Mouse (Mus musculus) right cerebral cortex, postnatal 10 days (tissue): ENCODE data around the gene Cry2.
A peak's percentile ranks its signal among the peaks of the same experiment; 100 is the strongest.
"Not testable (repeated sequence)": the region's sequence is repeated elsewhere in the genome, so short reads cannot be mapped to it uniquely, and the experiment has no call there.

Source experiments
- DNase-seq, 2 experiments: peaks; one replicate each; pipeline ENCODE4 v3.0.0; 2021; ENCODE audit warnings: low spot score in 2 of 2

Cry2 gene

DNA sequence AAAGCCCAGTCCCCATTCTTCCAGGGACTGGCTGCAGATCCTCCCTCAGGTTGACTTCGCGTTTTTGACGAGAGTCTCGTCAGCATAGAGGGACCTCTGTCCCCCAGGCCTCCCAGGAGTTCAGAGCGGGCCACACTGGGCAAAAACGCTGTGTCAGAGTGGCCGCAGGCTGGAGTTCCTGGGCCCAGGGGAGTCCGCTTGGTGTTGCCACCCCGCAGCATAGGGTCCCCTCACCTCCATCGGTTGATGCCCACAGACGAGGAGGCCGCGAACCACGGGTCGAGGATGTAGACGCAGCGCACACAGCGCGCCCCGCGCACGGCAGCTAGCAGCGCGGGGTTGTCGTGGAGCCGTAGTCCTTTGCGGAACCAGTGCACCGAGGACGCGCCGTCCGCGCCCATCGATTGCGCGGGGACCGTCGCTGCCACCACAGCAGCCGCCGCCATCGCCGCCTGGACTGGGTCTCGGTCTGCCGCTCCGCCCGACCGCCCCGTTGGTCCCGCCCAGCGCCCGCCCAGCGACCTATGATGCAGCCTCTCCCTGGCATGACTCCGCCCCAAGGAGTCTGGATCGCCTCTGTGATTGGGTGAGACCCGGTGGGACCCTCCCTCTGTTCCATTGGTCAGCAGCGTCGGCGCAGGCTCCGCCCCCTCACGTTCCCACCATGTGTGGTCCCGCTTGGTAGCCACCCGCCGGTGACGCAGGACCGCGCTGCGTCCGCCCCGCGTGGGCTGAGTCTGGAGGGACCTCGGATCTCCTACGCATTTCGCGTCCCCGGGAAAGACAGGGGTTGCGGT lies at the start of gene Cry2:
Cry2 (minus strand) TSS at position 466 of the 797 bp plus-strand sequence.
- DNase-seq: peak; percentile 99

- no peak for DNase-seq
These were observed 49.7 kb upstream of the Cry2 start for GRCm38 (mm10) chr2:92483505-92483904.

DNA sequence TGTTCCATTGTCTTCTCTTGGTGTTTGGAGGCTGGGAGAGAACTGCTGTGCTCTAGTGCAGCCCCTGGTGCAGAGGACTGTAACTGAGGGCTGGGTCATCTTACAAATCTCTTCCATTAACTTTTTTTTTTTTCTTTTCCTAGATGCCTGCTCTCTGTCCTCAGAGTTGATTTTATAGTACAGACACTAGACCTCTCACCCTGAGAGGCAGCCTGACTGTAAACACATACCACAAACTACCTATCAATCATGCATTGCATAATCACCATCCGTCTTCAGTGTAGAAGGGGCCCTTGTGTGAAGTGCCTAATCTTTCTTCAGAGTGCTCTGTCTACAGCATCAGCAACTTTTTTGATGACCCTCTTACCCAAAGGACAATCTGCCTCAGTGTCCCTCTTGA lies 48.7 kb upstream of the Cry2 start:
- DNase-seq: no peak

DNA sequence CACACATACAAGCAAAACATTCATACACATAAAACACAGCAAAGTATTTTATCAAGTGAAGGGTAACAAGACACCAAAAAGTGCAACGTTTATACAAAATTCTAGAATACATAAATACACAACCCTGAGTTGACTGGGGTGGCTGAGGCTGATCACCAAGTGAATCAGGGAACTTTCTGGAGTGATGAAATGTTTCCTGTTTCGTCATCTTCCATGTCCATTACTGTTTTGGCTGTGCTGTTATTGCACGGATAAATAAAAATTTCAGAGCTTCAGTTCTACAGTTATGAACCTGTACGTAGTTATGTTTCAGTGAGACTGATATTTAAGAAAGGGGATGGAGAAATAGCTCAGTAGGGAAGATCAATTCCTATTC lies 44.5 kb upstream of the Cry2 start:
- DNase-seq: no peak

DNA sequence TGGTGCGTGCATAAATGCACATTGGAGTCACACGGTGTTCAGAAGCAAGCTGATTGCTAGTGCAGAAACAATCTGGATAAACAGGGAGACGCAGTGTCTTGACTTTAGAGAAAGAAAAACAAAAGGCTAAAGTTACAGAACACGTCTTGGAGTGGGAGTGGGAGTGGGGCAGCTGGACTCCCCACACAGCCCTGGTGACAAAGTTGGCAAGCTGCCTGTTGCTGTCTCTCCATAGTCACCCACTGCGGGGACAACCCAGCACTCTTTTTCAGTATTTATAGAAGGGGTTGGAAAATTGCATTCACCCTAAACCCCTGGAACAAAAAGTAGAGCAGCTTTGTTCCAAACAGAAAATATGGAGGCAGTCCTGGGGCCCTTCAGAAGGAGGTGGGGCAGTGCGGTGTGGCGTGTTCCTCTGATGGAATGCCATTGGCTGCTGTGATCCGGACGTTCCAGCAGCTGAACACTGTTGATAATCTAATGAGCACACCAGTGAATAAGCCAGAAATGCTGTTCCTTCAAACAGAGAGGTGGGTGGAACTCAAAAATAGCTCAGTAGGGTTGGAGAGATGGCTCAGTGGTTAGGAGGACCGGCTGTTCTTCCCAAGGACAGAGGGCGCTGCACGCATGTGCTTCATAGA lies 43.9 kb upstream of the Cry2 start:
- DNase-seq: peak in 1 of 2 experiments; percentile 50

DNA sequence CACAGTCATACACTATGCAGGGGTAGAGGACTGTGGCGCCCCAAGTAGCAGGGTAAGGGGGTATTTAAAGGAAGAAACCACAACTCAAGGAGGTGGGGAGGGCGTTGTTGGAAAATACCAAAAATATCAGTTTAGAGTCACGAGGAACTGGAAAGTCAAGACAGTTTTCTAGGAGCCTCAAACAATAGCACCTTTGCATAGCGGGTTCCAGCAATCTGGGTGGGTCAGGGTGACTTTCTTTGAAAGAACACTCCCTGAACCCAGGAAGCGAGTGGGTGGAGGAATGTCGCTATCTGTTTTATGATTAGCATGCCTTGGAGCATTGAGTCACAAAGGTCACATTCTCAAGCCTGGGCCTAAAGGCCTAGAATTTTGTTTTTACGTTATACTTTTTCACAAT lies 42.7 kb upstream of the Cry2 start:
- DNase-seq: not testable (repeated sequence)

GRCm38 (mm10) chr2:92475711-92476110 lies 41.9 kb upstream of the Cry2 start:
- DNase-seq: no peak

GRCm38 (mm10) chr2:92474920-92475319 lies 41.1 kb upstream of the Cry2 start:
- no peak for DNase-seq

DNA sequence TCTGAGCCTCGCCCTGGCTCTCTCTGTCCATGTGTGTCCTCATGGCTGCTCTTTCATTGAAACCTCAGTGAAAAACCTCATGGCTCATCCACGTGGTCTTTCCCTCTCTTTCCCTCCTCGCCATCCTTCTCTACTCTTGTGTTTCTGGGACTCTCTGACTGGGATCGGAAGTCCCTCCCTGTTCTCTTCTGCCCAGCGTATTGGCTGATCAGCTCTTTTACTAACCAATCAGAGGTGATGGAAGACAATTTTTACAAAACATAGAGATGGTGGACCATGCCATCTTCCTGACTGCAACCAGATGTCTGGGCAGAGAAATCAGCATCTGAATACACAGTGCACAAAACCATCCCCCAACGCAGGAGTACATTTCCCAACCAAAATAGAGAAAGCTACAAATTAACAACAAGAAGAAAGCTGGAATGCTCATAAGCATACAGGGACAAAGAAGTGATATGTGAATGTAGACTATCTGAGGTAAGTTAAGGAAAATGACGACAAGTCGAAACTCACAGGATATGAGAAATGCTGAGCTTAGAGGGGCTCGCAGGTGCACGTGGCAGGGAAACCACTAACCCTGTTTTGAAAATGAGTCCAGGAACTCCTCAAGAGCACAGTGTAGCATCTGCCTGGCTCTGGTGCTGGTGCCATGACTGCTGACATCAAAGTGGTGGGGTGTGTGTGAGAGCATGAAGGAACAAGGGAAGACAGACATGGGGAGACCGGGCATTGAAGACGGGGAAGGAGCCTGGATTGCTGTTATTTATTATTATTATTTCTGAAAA lies 38.2 kb upstream of the Cry2 start:
- DNase-seq: no peak

GRCm38 (mm10) chr2:92464690-92465089 lies 30.8 kb upstream of the Cry2 start:
- no peak for DNase-seq

DNA sequence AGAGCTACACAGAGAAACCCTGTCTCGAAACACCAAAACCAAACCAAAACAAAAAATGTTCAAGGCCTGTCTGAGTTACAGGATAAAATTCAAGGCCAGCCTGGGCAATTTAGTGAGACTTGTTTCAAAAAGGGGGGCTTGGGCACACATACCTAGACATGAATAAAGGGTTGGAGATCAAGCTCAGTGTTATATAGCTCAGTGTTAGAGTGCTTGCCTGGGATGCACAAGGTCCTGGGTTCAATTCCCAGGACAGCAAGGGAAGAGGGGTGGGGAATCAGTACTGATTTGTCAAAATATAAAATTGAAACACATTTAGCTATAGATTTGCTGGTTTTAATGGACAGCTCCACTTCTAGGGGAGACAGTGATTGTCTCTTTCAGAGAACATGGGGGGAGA lies 27.4 kb upstream of the Cry2 start:
- DNase-seq: no peak

DNA sequence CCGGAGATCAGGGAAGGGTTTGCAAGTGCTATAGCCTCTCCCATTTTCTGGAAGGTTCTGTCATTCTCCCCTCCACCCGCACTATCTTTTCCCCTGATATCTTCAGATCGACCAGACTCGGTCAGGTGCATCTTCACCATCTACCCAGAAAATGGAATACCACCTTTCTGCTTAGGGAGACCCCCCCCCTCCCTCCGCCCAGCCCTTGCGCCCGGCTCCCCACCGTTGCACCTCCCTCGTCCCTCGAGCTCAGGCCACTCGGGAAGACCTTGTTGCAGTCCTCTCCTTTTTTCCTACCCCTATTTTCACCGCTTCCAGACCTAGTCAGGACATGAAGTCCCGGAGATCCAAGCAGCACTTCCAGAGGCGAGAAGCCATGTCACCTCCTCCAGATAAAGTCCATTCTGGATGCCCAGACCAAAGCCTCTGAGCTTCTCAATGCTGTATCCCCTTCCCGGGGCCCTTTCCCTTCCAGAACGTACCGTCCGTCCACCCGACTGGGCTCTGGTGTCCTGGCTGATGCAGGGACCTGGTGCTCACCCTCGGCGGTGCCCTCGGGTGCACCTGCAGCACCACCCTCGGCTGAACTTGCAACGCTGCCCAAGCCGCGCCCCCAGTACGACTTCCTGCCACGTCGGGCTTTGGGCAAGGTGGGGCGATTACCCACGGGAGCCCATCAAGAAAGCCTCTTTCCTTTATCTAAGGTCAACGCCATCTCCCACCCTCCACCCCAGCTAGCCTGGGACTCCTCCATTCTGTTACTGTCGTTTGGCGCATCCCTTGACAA lies 26.3 kb upstream of the Cry2 start, which contains the start of gene Slc35c1:
Slc35c1 (minus strand) TSS at position 618 of the 787 bp plus-strand sequence.
- DNase-seq: peak in 1 of 2 experiments; percentile 44

- DNase-seq: peak; percentile 87 to 89
These were observed 25.5 kb upstream of the Cry2 start for GRCm38 (mm10) chr2:92459141-92459920.

DNA sequence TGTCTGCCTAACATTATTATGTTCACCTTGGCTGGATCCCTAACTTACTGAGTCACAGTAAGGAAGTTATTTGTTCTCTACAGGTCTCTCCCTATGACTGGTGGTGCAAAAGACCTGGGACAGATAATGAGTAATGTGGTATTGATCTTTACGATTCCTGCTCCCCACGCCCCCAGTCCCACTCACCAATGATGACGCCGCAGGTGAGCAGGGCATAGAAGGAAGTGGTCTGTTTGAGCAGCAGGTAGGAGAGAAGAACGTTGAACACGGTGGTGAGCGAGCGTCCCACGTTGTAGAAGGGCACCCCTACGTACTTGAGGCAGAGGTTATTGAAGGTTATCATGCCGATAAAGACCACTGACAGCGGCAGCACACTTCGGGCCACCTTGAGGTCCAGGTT lies 24.6 kb upstream of the Cry2 start:
- DNase-seq: no peak

DNA sequence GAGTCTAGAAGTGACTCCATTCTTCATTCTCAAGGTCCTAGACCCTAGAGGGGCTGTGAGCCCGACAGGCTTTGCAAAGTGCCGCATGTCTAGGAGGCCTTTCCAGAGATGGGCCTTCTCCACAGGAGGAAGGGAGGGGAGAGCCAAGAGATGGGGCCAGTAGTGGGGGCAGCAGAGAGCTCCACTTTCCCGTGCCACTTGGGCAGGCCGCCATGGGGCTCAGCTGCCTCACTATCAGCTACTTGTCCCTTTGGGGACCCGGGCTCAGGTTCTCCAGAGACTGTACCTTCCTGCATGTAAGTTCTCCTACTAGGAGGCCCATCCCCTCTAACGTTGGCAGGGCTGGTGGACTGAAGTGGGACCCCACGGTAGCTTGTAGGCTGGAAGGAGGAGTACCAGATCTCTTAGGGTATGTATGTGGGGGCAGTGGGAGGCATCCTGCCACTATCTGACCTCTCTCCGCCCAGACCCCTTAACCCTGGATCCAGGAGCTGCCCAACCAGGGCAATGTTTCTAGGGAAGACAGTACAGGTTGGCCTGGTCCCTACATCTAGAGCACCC lies 23.2 kb upstream of the Cry2 start:
- DNase-seq: peak in 1 of 2 experiments; percentile 42

DNA sequence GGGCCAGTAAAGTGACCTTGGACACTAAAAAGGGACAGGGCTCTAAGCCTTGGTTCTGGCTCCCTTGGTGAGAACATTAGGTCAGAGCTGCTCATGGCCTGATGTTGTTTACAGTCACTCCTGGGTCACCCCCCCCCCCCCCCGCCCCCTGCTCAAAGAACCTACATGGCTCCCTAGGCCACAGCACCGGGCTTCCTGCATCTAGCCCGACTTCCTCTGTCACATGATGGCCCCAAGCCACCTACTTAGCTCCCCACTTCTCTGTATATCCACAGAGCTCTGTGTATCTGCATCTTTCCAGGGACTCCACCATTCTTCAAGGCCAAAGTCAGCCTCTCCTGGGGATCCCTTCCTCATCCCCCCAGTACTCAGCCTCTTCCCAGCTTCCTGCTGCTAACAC lies 21.9 kb upstream of the Cry2 start:
- DNase-seq: no peak

DNA sequence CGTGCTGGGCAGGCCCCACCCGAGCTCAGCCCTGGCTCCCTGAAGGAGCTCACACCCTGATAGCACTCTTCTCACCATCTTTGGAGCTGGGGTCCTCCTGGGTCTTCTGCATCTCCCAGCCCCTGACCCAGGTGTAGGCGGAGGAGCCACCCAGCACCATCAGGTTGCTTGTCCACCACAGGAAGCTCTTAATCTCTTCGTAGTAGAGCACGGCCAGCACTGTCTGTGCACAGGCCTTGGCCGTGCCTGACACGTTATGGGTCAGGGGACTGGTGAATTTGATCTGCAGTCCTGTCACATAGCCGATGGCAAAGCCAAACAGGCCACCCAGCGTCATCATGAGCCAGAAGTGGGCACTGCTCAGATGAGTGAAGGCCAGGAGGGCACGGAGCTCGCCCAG lies 20.3 kb upstream of the Cry2 start:
- DNase-seq: no peak

DNA sequence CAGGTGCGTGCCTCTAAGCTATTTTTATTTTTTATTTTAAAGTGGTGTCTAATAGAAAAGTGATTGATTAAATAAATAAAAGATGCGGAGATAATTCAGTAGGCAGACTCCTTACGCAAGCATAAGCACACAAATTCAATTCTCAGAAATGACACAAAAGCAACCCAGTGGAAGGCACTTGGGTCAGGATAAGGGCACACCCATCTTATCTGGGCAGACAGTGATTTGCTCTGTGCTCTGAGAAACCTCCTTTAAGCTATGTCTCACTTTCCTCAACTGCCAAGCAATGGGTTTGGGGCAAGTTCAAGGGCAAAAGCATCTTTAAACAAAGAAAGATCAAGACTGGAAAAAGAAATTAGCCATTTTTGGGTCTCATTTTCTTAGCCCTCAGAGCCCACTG lies 17.3 kb upstream of the Cry2 start:
- DNase-seq: no peak

DNA sequence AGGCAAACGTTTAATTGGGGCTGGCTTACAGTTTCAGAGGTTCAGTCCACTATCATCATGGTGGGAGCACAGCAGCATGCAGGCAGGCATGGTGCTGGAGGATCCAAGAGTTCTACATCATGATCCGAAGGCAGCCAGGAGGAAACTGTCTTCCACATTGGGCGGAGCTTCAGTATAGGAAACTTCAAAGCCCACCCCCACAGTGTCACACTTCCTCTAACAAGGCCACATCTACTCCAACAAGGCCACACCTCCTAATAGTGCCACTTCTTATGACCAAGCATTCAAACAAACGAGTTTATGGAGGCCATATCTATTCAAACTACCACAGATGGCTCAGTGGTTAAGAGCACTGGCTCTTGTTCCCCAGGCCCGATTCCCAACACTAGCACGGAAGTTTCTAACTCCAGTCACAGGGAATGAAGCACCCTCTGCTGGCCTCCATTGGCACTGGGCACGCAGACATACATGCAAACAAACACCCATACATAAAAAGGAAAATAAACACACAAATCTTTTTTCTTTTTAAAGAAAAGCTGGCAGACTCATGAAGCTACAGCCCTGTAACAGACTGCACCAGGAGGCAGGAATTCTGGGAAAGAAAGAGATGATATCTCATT lies 13.4 kb upstream of the Cry2 start:
- DNase-seq: no peak

GRCm38 (mm10) chr2:92446656-92447055 lies 12.8 kb upstream of the Cry2 start:
- DNase-seq: no peak
